Mouse (Mus musculus) hindbrain, embryonic 13.5 days (tissue): ENCODE measurements around the gene Olfr1446. TPM values are rescaled to one million over a fixed set of nuclear protein-coding genes. Genes with fewer than 3 reads are reported as not detected.

Source experiments
- ATAC-seq: fragments of 200-750 bp; cut with Nextera tagmentation; 2 replicates; pipeline ENCODE4 v1.8.0; 2017; ENCODE audit warnings: moderate TSS enrichment; ENCODE audit not compliant: low FRiP score
- H3K27ac ChIP-seq: fragments of 300-500 bp; sonication (generic); 2 replicates; pipeline ENCODE4 v1.5.1; 2015; ENCODE audit warnings: inconsistent platforms, mild to moderate bottlenecking, moderate library complexity
- H3K27me3 ChIP-seq: fragments of 300-500 bp; sonication (generic); 2 replicates; pipeline ENCODE4 v1.6.1; 2015; ENCODE audit warnings: mild to moderate bottlenecking, inconsistent platforms
- H3K36me3 ChIP-seq: fragments of 300-500 bp; sonication (generic); 2 replicates; pipeline ENCODE4 v1.6.1; 2015; ENCODE audit warnings: mild to moderate bottlenecking, inconsistent platforms
- H3K4me1 ChIP-seq: fragments of 300-500 bp; sonication (generic); replicated peaks from 2 replicates; pipeline ENCODE4 v1.6.1; 2015; ENCODE audit warnings: inconsistent platforms
- H3K4me2 ChIP-seq: fragments of 300-500 bp; sonication (generic); 2 replicates; pipeline ENCODE4 v1.6.1; 2015; ENCODE audit warnings: inconsistent platforms, mild to moderate bottlenecking, moderate library complexity
- H3K4me3 ChIP-seq: fragments of 300-500 bp; sonication (generic); 2 replicates; pipeline ENCODE4 v1.5.1; 2015; ENCODE audit warnings: mild to moderate bottlenecking, inconsistent platforms
- H3K9ac ChIP-seq: fragments of 300-500 bp; sonication (generic); 2 replicates; pipeline ENCODE4 v1.6.1; 2015; ENCODE audit warnings: mild to moderate bottlenecking, inconsistent platforms
- H3K9me3 ChIP-seq: fragments of 300-500 bp; sonication (generic); 2 replicates; pipeline ENCODE4 v1.6.1; 2016; ENCODE audit warnings: inconsistent platforms
- WGBS: fragments of 180-500 bp; shearing (Covaris S2); methylation state at CpG from one replicate; pipeline ENCODE4 v1.1.7; 2015; 5-methylcytosine and 5-hydroxymethylcytosine counted together
- polyA plus RNA-seq: library from polyadenylated mRNA; unstranded; fragments of >200 nt; fragmentation: Nextera tagmentation; extraction: Ambion mirVana; gene quantifications from 2 replicates; pipeline ENCODE4 v1.2.1, GENCODE M21; 2015

Olfr1446 gene
- not detected in 2 replicates for polyA plus RNA-seq

- H3K9ac ChIP-seq, result no peak within 1 kb of the TSS
- H3K27ac ChIP-seq, result no peak within 1 kb of the TSS
- H3K27me3 ChIP-seq, result no peaks in the 10 kb centered on the region
- no peaks in the 10 kb centered on the region for H3K9me3 ChIP-seq
- no peaks in the 10 kb centered on the region for H3K4me1 ChIP-seq
- H3K36me3 ChIP-seq, result no peaks in the 10 kb centered on the region
- H3K4me2 ChIP-seq, result no peak within 1 kb of the TSS
- no peak for ATAC-seq
- no peak within 1 kb of the TSS for H3K4me3 ChIP-seq
- WGBS, result 81% methylated on average over 1 of the region's 1 CpGs
These were observed at the start of gene Olfr1446 for GRCm38 (mm10) chr19:12893424-12893823. Gene Olfr1446, minus strand, starts transcription at chr19:12893524.

GRCm38 (mm10) chr19:12930540-12930939, 37.2 kb upstream of the Olfr1446 start, which contains the start of gene Olfr1449:
Gene Olfr1449, plus strand, starts transcription at chr19:12930840.
- no peak within 1 kb of the TSS for H3K4me3 ChIP-seq

DNA sequence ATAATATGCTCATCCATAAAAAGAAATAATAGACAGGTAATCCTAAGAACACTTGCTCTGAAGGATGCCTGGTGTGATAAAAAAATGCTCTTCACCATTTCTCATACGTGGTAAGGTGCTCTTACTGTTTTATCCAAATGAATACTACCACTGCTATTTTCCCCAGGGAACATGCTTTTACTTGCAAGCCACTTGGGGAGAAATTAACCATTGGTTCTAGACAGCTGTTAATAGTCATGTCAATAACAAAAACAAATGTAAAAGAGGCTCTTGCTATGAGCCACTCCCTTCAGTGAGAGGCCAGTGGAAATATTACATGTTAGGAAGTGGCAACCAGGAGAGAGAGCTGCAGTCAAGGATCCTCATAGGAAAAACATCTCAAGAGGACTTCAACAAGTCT, 31.0 kb upstream of the Olfr1446 start, which contains the start of gene Olfr1448:
Gene Olfr1448 (minus strand): TSS at position 101 of the 400 bp plus-strand sequence.
- Histone ChIP-seq H3K4me2 (no peak within 1 kb of the TSS), H3K9ac (no peak within 1 kb of the TSS), H3K27ac (no peak within 1 kb of the TSS), H3K27me3 (no peaks in the 10 kb centered on the region), H3K4me3 (no peak within 1 kb of the TSS), H3K4me1 (no peaks in the 10 kb centered on the region), H3K36me3 (no peaks in the 10 kb centered on the region), H3K9me3 (no peaks in the 10 kb centered on the region; the same call in 1 of the 2 replicates)
- 67% methylated on average over 1 of the region's 1 CpGs for WGBS
- no peak for ATAC-seq

More at GRCm38 (mm10) chr19:12930540-12930939, 37.2 kb upstream of the Olfr1446 start, which contains the start of gene Olfr1449:
- peaks cover 5% of the 10 kb centered on the region; the same call in 1 of the 2 replicates for H3K9me3 ChIP-seq
- H3K27ac ChIP-seq, result no peak within 1 kb of the TSS
- no peak within 1 kb of the TSS for H3K4me2 ChIP-seq
- H3K9ac ChIP-seq, result no peak within 1 kb of the TSS
- no peak for ATAC-seq
- no peaks in the 10 kb centered on the region for H3K4me1 ChIP-seq
- no peaks in the 10 kb centered on the region for H3K27me3 ChIP-seq
- no peaks in the 10 kb centered on the region for H3K36me3 ChIP-seq

GRCm38 (mm10) chr19:12903643-12904042, 10.3 kb upstream of the Olfr1446 start, which contains the start of gene Olfr1447:
Gene Olfr1447, minus strand, starts transcription at chr19:12903743.
- H3K27me3 ChIP-seq, result no peaks in the 10 kb centered on the region
- whole genome bisulfite sequencing, result 92% methylated on average over 1 of the region's 1 CpGs
- no peaks in the 10 kb centered on the region for H3K36me3 ChIP-seq
- H3K4me3 ChIP-seq, result no peak within 1 kb of the TSS
- H3K27ac ChIP-seq, result no peak within 1 kb of the TSS
- no peak for ATAC-seq
- no peaks in the 10 kb centered on the region for H3K4me1 ChIP-seq
- no peak within 1 kb of the TSS for H3K9ac ChIP-seq
- H3K4me2 ChIP-seq, result no peak within 1 kb of the TSS
- H3K9me3 ChIP-seq, result peaks cover 12% of the 10 kb centered on the region; the same call in 1 of the 2 replicates

DNA sequence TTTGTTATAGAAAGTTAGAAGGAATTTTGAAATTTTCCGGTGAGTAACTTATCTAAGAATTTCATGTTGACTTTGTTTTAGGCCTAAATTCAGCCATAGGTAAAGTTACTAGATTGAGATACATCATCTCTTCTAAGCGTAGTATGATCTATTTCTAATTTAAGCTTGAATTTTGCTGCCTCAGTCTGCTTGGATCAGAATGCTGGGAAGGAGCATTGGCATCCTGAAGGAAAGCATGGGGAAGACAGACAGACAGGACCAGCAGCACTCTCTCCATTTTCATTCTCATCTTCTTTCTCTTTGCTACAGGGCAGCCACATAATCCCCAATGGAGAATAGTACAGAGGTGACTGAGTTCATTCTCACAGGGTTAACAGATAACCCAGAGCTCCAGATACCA, 9.8 kb downstream of the Olfr1446 start, which contains the start of gene Olfr1445:
Gene Olfr1445 (plus strand): TSS at position 301 of the 400 bp plus-strand sequence.
- Histone ChIP-seq H3K36me3 (no peaks in the 10 kb centered on the region), H3K9me3 (no peaks in the 10 kb centered on the region), H3K4me1 (no peaks in the 10 kb centered on the region), H3K27ac (no peak within 1 kb of the TSS), H3K27me3 (no peaks in the 10 kb centered on the region), H3K9ac (no peak within 1 kb of the TSS), H3K4me2 (no peak within 1 kb of the TSS), H3K4me3 (no peak within 1 kb of the TSS)
- ATAC-seq, result no peak
- WGBS, result 90% methylated on average over 2 of the region's 2 CpGs

GRCm38 (mm10) chr19:12856983-12857382, 36.3 kb downstream of the Olfr1446 start, which contains the start of gene Olfr1444:
Gene Olfr1444, plus strand, starts transcription at chr19:12857283.
- no peaks in the 10 kb centered on the region for H3K4me1 ChIP-seq
- H3K27me3 ChIP-seq, result no peaks in the 10 kb centered on the region
- 54% methylated on average over 1 of the region's 1 CpGs for WGBS
- H3K4me3 ChIP-seq, result no peak within 1 kb of the TSS
- no peaks in the 10 kb centered on the region for H3K9me3 ChIP-seq
- no peak within 1 kb of the TSS for H3K9ac ChIP-seq
- no peaks in the 10 kb centered on the region for H3K36me3 ChIP-seq
- no peak within 1 kb of the TSS for H3K4me2 ChIP-seq
- no peak for ATAC-seq
- no peak within 1 kb of the TSS for H3K27ac ChIP-seq

GRCm38 (mm10) chr19:12846382-12846781, 46.9 kb downstream of the Olfr1446 start, which contains the start of gene Gm5244:
Gene Gm5244, plus strand, starts transcription at chr19:12846682.
- Histone ChIP-seq H3K4me1 (no peaks in the 10 kb centered on the region), H3K27ac (no peak within 1 kb of the TSS), H3K9me3 (no peaks in the 10 kb centered on the region), H3K9ac (no peak within 1 kb of the TSS), H3K4me2 (no peak within 1 kb of the TSS), H3K4me3 (no peak within 1 kb of the TSS), H3K36me3 (no peaks in the 10 kb centered on the region), H3K27me3 (no peaks in the 10 kb centered on the region)
- no peak for ATAC-seq

GRCm38 (mm10) chr19:12838507-12838906, 54.8 kb downstream of the Olfr1446 start:
- Histone ChIP-seq H3K27ac (no peak overlapping the region), H3K27me3 (no peaks in the 10 kb centered on the region), H3K4me1 (no peaks in the 10 kb centered on the region), H3K9me3 (no peaks in the 10 kb centered on the region), H3K4me2 (no peak overlapping the region), H3K36me3 (no peaks in the 10 kb centered on the region), H3K9ac (no peak overlapping the region), H3K4me3 (no peak overlapping the region)
- 90% methylated on average over 1 of the region's 1 CpGs for WGBS
- no peak for ATAC-seq

Other genes starting within 250 kb of the Olfr1446 start
- not detected in 2 replicates for gene Olfr1442, start 223.1 kb downstream of the Olfr1446 start, polyA plus RNA-seq
- gene Olfr1443, start 215.4 kb downstream of the Olfr1446 start, polyA plus RNA-seq, result not detected in 2 replicates
- not detected in 2 replicates for gene Keg1, start 197.7 kb downstream of the Olfr1446 start, polyA plus RNA-seq
- 1.2 and 1.6 TPM in 2 replicates for gene Cntf, start 127.9 kb downstream of the Olfr1446 start, polyA plus RNA-seq
- gene Zfp91, start 97.4 kb downstream of the Olfr1446 start, polyA plus RNA-seq, result 14.7 and 15.8 TPM in 2 replicates
- gene Lpxn, start 97.3 kb downstream of the Olfr1446 start, polyA plus RNA-seq, result 1.5 and 1.6 TPM in 2 replicates
- not detected in 2 replicates for gene Gm5244, start 46.8 kb downstream of the Olfr1446 start, polyA plus RNA-seq
- gene Olfr1444, start 36.2 kb downstream of the Olfr1446 start, polyA plus RNA-seq, result not detected in 2 replicates
- not detected in 2 replicates for gene Olfr1445, start 9.7 kb downstream of the Olfr1446 start, polyA plus RNA-seq
- not detected in 2 replicates for gene Olfr1447, start 10.2 kb upstream of the Olfr1446 start, polyA plus RNA-seq
- not detected in 2 replicates for gene Olfr1448, start 30.9 kb upstream of the Olfr1446 start, polyA plus RNA-seq
- not detected in 2 replicates for gene Olfr1449, start 37.3 kb upstream of the Olfr1446 start, polyA plus RNA-seq
- not detected in 2 replicates for gene Olfr1450, start 56.7 kb upstream of the Olfr1446 start, polyA plus RNA-seq
- not detected in 2 replicates for gene Olfr1451, start 101.5 kb upstream of the Olfr1446 start, polyA plus RNA-seq
- not detected in 2 replicates for gene Olfr1453, start 134.8 kb upstream of the Olfr1446 start, polyA plus RNA-seq
- not detected in 2 replicates for gene Olfr1454, start 167.1 kb upstream of the Olfr1446 start, polyA plus RNA-seq
- gene Olfr1457, start 204.4 kb upstream of the Olfr1446 start, polyA plus RNA-seq, result not detected in 2 replicates
- gene Olfr1458, start 213.3 kb upstream of the Olfr1446 start, polyA plus RNA-seq, result not detected in 2 replicates